Mouse (Mus musculus) stomach, postnatal 0 days (tissue): Measurements from ENCODE around the gene Bbs10.

Experiments
- CTCF ChIP-seq: IDR thresholded peaks from 2 replicates; pipeline ENCODE4 v1.5.1; 2016; ENCODE audit warnings: antibody characterized with exemption, low read depth, mild to moderate bottlenecking, moderate library complexity
- EP300 ChIP-seq: optimal IDR thresholded peaks from 2 replicates; pipeline ENCODE3; 2016; ENCODE audit warnings: antibody characterized with exemption

- TF ChIP-seq CTCF (no peak), EP300 (no peak)
Measured at GRCm38 (mm10) chr10:111275822-111276221, 22.7 kb upstream of the Bbs10 start.
